Mouse (Mus musculus): Measurements from ENCODE around the gene Hivep2. TPM values are rescaled to one million over a fixed set of nuclear protein-coding genes. Genes with fewer than 3 reads are reported as not detected.

Gene Hivep2
- polyA plus RNA-seq, 1 experiment from 2014 or later = 4.6 TPM

- H3K4me1 ChIP-seq (ENCODE audit: insufficient read depth, low read length) = no peaks in the 10 kb centered on the region
Measured at GRCm38 (mm10) chr10:14101966-14102365, 136.1 kb downstream of the Hivep2 start.

DNA sequence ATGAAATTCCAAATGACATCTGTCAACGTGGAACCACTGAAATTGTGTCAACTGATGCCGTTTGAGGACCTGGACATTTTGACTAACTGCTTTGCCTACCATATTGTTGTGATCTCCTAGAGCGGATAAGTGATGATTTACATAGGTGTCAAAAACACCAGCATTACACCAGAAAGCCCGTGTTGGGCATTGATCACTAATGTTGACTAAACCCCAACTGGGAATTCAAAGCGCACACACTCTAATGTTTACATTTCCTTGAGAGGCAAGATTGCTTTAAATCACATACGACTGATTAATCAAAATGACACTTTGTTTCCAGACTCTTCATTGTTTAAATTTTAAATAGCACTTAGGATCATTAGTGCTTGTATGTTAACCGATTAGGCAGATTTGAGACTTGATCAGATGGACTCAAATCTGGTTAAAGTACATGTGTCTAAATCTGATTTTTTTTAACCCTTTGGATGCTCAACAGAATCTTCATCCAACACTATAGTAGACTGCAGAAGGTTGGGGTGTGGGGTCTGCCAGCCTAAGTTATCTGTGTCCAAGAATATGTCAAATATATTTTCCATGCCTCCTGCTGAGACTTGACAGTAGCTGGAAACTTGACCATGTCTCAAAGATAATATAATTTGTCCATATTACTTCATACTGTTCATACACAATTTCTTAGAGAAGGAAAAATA is 142.3 kb downstream of the Hivep2 start:
- Histone ChIP-seq H3K27me3 (ENCODE audit: insufficient read depth, low read length) (no peaks in the 10 kb centered on the region), H3K4me2 (replicated peaks; ENCODE audit: low read depth, low read length) (no peak overlapping the region), H3K36me3 (ENCODE audit: insufficient read depth, low read length) (no peaks in the 10 kb centered on the region), H3K9me3 (ENCODE audit: low read length) (no peaks in the 10 kb centered on the region), H3K27ac (ENCODE audit: low read length) (no peak overlapping the region), H3K4me1 (ENCODE audit: insufficient read depth, low read length) (no peaks in the 10 kb centered on the region), H3K9ac (replicated peaks; ENCODE audit: low read length) (no peak overlapping the region), H3K4me3 (ENCODE audit: low read length) (no peak overlapping the region)
- 59% methylated on average over 7 of the region's 7 CpGs for WGBS
- ATAC-seq (ENCODE audit: low FRiP score, low TSS enrichment) = no peak

More at GRCm38 (mm10) chr10:14101966-14102365, 136.1 kb downstream of the Hivep2 start:
- ATAC-seq (ENCODE audit: low FRiP score, low TSS enrichment) = no peak
- no peak overlapping the region for H3K27ac ChIP-seq (ENCODE audit: low read length)
- no peaks in the 10 kb centered on the region for H3K36me3 ChIP-seq (ENCODE audit: insufficient read depth, low read length)
- H3K9ac ChIP-seq (replicated peaks; ENCODE audit: low read length) = no peak overlapping the region
- WGBS = 89% methylated on average over 5 of the region's 5 CpGs
- no peak overlapping the region for H3K4me3 ChIP-seq (ENCODE audit: low read length)
- no peak overlapping the region for H3K4me2 ChIP-seq (replicated peaks; ENCODE audit: low read depth, low read length)
- no peaks in the 10 kb centered on the region for H3K9me3 ChIP-seq (ENCODE audit: low read length)
- no peaks in the 10 kb centered on the region for H3K27me3 ChIP-seq (ENCODE audit: insufficient read depth, low read length)

DNA sequence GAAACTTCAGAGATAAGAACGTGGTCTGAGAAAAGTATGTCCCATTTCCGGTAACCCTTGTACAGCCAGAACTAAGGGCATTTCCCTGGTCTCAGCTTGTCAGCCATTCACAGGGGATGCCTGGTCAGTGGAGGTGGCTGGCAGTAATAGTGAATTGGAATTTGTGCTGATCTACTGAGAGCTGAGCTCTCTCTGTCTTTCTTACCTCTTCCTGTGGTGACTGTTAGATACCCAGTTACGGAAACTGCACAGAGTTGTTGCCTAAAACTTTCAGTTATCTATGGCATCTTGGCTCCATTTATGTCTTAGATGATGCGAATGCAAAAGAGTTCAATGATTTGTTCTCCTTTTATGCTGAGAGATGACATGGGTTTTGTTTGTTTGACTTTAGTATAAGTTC is 150.0 kb downstream of the Hivep2 start:
- H3K27ac ChIP-seq (ENCODE audit: low read length) = no peak overlapping the region
- H3K36me3 ChIP-seq (ENCODE audit: insufficient read depth, low read length) = no peaks in the 10 kb centered on the region
- H3K9me3 ChIP-seq (ENCODE audit: low read length) = no peaks in the 10 kb centered on the region
- 76% methylated on average over 4 of the region's 4 CpGs for WGBS
- no peaks in the 10 kb centered on the region for H3K27me3 ChIP-seq (ENCODE audit: insufficient read depth, low read length)
- no peak overlapping the region for H3K4me2 ChIP-seq (replicated peaks; ENCODE audit: low read depth, low read length)
- ATAC-seq (ENCODE audit: low FRiP score, low TSS enrichment) = no peak
- no peaks in the 10 kb centered on the region for H3K4me1 ChIP-seq (ENCODE audit: insufficient read depth, low read length)
- H3K9ac ChIP-seq (replicated peaks; ENCODE audit: low read length) = no peak overlapping the region
- H3K4me3 ChIP-seq (ENCODE audit: low read length) = no peak overlapping the region

DNA sequence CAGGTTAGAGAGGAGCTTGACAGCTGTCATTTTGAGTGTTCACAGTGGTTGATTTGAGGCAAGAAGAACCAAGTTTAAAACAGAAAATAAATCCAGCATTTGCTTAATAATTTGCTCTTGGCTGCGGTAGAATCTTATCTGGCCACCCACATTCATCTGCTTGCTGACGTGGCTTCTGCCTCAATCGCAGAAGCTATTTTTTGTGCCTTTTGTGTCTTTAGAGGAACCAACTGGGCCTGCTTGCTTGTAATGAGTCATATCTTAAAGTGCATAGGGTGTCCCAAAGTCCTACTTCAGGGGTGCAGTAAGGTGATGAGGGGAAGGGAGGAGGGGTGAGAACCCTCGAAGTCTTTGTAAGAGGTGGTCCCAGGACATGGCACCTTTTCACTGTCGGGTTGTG is 151.1 kb downstream of the Hivep2 start:
- no peak overlapping the region for H3K9ac ChIP-seq (replicated peaks; ENCODE audit: low read length)
- no peaks in the 10 kb centered on the region for H3K27me3 ChIP-seq (ENCODE audit: insufficient read depth, low read length)
- H3K4me3 ChIP-seq (ENCODE audit: low read length) = no peak overlapping the region
- no peak overlapping the region for H3K4me2 ChIP-seq (replicated peaks; ENCODE audit: low read depth, low read length)
- H3K27ac ChIP-seq (ENCODE audit: low read length) = no peak overlapping the region
- no peaks in the 10 kb centered on the region for H3K36me3 ChIP-seq (ENCODE audit: insufficient read depth, low read length)
- H3K4me1 ChIP-seq (ENCODE audit: insufficient read depth, low read length) = no peaks in the 10 kb centered on the region
- 88% methylated on average over 5 of the region's 5 CpGs for WGBS
- no peak for ATAC-seq (ENCODE audit: low FRiP score, low TSS enrichment)
- no peaks in the 10 kb centered on the region for H3K9me3 ChIP-seq (ENCODE audit: low read length)

DNA sequence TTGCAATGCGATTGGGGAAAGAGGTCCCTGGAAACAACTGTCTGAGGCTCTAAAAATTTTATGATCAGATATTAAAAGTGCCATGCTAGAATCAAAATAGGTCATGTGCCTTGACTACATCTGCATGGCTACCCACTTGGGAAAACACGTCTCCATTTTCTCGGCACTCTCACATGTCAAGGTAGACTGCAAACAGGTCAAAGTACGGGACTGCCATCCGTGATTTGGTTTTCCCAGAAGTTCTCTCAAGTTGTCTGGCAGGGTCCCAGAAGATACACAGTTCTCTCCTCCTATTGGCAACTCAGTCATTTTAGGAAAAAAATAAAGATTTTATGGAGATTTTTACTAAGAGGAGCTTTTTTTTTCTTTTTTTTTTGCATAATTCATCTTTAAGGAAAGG is 153.3 kb downstream of the Hivep2 start:
- no peak overlapping the region for H3K27ac ChIP-seq (ENCODE audit: low read length)
- no peak overlapping the region for H3K9ac ChIP-seq (replicated peaks; ENCODE audit: low read length)
- no peak overlapping the region for H3K4me3 ChIP-seq (ENCODE audit: low read length)
- no peaks in the 10 kb centered on the region for H3K36me3 ChIP-seq (ENCODE audit: insufficient read depth, low read length)
- WGBS = 80% methylated on average over 5 of the region's 5 CpGs
- H3K4me2 ChIP-seq (replicated peaks; ENCODE audit: low read depth, low read length) = no peak overlapping the region
- H3K4me1 ChIP-seq (ENCODE audit: insufficient read depth, low read length) = no peaks in the 10 kb centered on the region
- no peak for ATAC-seq (ENCODE audit: low FRiP score, low TSS enrichment)
- H3K9me3 ChIP-seq (ENCODE audit: low read length) = no peaks in the 10 kb centered on the region
- no peaks in the 10 kb centered on the region for H3K27me3 ChIP-seq (ENCODE audit: insufficient read depth, low read length)

GRCm38 (mm10) chr10:14120512-14120911 is 154.6 kb downstream of the Hivep2 start:
- no peak overlapping the region for H3K9ac ChIP-seq (replicated peaks; ENCODE audit: low read length)
- H3K27ac ChIP-seq (ENCODE audit: low read length) = no peak overlapping the region
- no peaks in the 10 kb centered on the region for H3K27me3 ChIP-seq (ENCODE audit: insufficient read depth, low read length)
- H3K36me3 ChIP-seq (ENCODE audit: insufficient read depth, low read length) = no peaks in the 10 kb centered on the region
- ATAC-seq (ENCODE audit: low FRiP score, low TSS enrichment) = no peak
- no peak overlapping the region for H3K4me3 ChIP-seq (ENCODE audit: low read length)
- H3K9me3 ChIP-seq (ENCODE audit: low read length) = no peaks in the 10 kb centered on the region
- 88% methylated on average over 3 of the region's 3 CpGs for WGBS
- no peak overlapping the region for H3K4me2 ChIP-seq (replicated peaks; ENCODE audit: low read depth, low read length)
- H3K4me1 ChIP-seq (ENCODE audit: insufficient read depth, low read length) = no peaks in the 10 kb centered on the region

DNA sequence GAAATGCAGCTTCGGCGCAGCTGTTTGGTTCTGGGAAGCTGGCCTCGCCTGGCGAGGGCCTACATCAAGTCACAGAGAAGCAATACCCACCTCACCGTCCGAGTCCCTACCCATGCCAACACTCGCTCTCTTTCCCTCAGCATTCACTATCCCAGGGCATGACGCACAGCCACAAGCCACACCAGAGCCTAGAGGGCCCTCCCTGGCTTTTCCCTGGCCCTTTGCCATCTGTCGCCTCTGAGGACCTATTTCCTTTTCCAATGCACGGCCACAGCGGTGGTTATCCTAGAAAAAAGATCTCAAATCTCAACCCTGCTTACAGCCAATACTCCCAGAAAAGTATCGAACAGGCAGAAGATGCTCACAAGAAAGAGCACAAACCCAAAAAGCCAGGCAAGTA is 162.0 kb downstream of the Hivep2 start:
- peaks cover 28% of the 10 kb centered on the region for H3K36me3 ChIP-seq (ENCODE audit: insufficient read depth, low read length)
- ATAC-seq (ENCODE audit: low FRiP score, low TSS enrichment) = no peak
- H3K9me3 ChIP-seq (ENCODE audit: low read length) = no peaks in the 10 kb centered on the region
- H3K27me3 ChIP-seq (ENCODE audit: insufficient read depth, low read length) = no peaks in the 10 kb centered on the region
- H3K27ac ChIP-seq (ENCODE audit: low read length) = no peak overlapping the region
- H3K9ac ChIP-seq (replicated peaks; ENCODE audit: low read length) = no peak overlapping the region
- no peak overlapping the region for H3K4me2 ChIP-seq (replicated peaks; ENCODE audit: low read depth, low read length)
- H3K4me3 ChIP-seq (ENCODE audit: low read length) = no peak overlapping the region
- 95% methylated on average over 12 of the region's 12 CpGs for WGBS
- H3K4me1 ChIP-seq (ENCODE audit: insufficient read depth, low read length) = no peaks in the 10 kb centered on the region

DNA sequence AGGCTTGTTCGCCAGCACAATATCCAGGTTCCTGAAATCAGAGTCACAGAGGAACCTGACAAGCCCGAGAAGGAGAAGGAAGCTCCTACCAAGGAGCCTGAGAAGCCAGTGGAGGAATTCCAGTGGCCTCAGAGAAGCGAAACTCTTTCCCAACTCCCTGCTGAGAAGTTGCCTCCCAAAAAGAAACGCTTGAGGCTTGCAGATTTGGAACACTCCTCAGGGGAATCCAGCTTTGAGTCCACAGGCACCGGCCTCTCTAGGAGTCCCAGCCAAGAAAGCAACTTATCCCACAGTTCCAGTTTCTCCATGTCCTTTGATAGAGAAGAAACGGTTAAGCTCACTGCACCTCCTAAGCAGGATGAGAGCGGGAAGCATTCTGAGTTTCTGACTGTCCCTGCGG is 164.4 kb downstream of the Hivep2 start:
- Histone ChIP-seq H3K9me3 (ENCODE audit: low read length) (no peaks in the 10 kb centered on the region), H3K4me3 (ENCODE audit: low read length) (no peak overlapping the region), H3K4me1 (ENCODE audit: insufficient read depth, low read length) (no peaks in the 10 kb centered on the region), H3K4me2 (replicated peaks; ENCODE audit: low read depth, low read length) (no peak overlapping the region), H3K36me3 (ENCODE audit: insufficient read depth, low read length) (peaks cover 28% of the 10 kb centered on the region), H3K27me3 (ENCODE audit: insufficient read depth, low read length) (no peaks in the 10 kb centered on the region), H3K27ac (ENCODE audit: low read length) (no peak overlapping the region), H3K9ac (replicated peaks; ENCODE audit: low read length) (no peak overlapping the region)
- 71% methylated on average over 8 of the region's 8 CpGs for WGBS
- ATAC-seq (ENCODE audit: low FRiP score, low TSS enrichment) = no peak

DNA sequence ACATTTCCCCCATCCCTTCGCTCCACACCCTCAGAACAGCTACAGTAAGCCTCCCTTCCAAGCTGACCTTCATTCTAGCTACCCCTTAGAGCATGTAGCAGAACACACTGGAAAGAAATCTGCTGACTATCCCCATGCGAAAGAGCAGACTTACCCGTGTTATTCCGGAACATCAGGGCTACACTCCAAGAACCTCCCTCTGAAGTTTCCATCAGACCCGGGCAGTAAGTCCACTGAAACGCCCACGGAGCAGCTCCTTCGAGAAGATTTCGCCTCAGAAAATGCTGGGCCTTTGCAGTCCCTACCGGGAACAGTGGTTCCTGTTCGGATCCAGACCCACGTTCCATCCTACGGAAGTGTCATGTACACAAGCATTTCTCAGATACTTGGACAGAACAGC is 165.4 kb downstream of the Hivep2 start:
- H3K27me3 ChIP-seq (ENCODE audit: insufficient read depth, low read length) = no peaks in the 10 kb centered on the region
- no peak overlapping the region for H3K4me3 ChIP-seq (ENCODE audit: low read length)
- WGBS = 93% methylated on average over 13 of the region's 13 CpGs
- H3K9me3 ChIP-seq (ENCODE audit: low read length) = no peaks in the 10 kb centered on the region
- ATAC-seq (ENCODE audit: low FRiP score, low TSS enrichment) = no peak
- no peak overlapping the region for H3K27ac ChIP-seq (ENCODE audit: low read length)
- H3K4me2 ChIP-seq (replicated peaks; ENCODE audit: low read depth, low read length) = no peak overlapping the region
- H3K4me1 ChIP-seq (ENCODE audit: insufficient read depth, low read length) = no peaks in the 10 kb centered on the region
- no peak overlapping the region for H3K9ac ChIP-seq (replicated peaks; ENCODE audit: low read length)
- peaks cover 28% of the 10 kb centered on the region for H3K36me3 ChIP-seq (ENCODE audit: insufficient read depth, low read length)

- H3K36me3 ChIP-seq (ENCODE audit: insufficient read depth, low read length) = peaks cover 31% of the 10 kb centered on the region
- H3K27ac ChIP-seq (ENCODE audit: low read length) = no peak overlapping the region
- no peaks in the 10 kb centered on the region for H3K9me3 ChIP-seq (ENCODE audit: low read length)
- 88% methylated on average over 17 of the region's 17 CpGs for WGBS
- H3K4me1 ChIP-seq (ENCODE audit: insufficient read depth, low read length) = no peaks in the 10 kb centered on the region
- ATAC-seq (ENCODE audit: low FRiP score, low TSS enrichment) = no peak
- H3K4me3 ChIP-seq (ENCODE audit: low read length) = no peak overlapping the region
- no peak overlapping the region for H3K9ac ChIP-seq (replicated peaks; ENCODE audit: low read length)
- no peaks in the 10 kb centered on the region for H3K27me3 ChIP-seq (ENCODE audit: insufficient read depth, low read length)
- no peak overlapping the region for H3K4me2 ChIP-seq (replicated peaks; ENCODE audit: low read depth, low read length)
Measured at GRCm38 (mm10) chr10:14132061-14132460, 166.2 kb downstream of the Hivep2 start.
